Mouse (Mus musculus): ENCODE results near the gene Cwc15. TPM values are rescaled to one million over a fixed set of nuclear protein-coding genes. Genes with fewer than 3 reads are reported as not detected.
A peak's percentile ranks its signal among the peaks of the same experiment; 100 is the strongest.
"Not testable (repeated sequence)": the region's sequence is repeated elsewhere in the genome, so short reads cannot be mapped to it uniquely, and the experiment has no call there.

Gene Cwc15
- polyA plus RNA-seq (2012; rRNA removed) (16.6 and 39.1 TPM in 2 replicates), polyA plus RNA-seq (2014; fragmentation: Nextera tagmentation; extraction: Ambion mirVana) (63.2 and 68.8 TPM in 2 replicates)

GRCm38 (mm10) chr9:14500023-14500915 lies at the start of gene Cwc15, which contains the start of gene Kdm4d:
Gene Cwc15 (plus strand): TSS chr9:14500617.
Gene Kdm4d (minus strand): TSS chr9:14500482.
- Histone ChIP-seq H3K9me3 (ENCODE audit: control insufficient read depth, low read length) (no peaks in the 10 kb centered on the region), H3K27me3 (ENCODE audit: control insufficient read depth, insufficient read depth, low read length) (no peaks in the 10 kb centered on the region), H3K4me1 (replicated peaks; ENCODE audit: control insufficient read depth in 2 of 2, insufficient read depth in 2 of 2, low read length in 1 of 2) (peaks cover 2 to 12% of the 10 kb centered on the region in 2 experiments; a peak in 3 of 4 replicates), H3K4me2 (ENCODE audit: low read depth) (peak within 1 kb of the TSS; percentile 79), H3K27ac (no peak within 1 kb of the TSS), H3K36me3 (replicated peaks; ENCODE audit: control insufficient read depth, insufficient read depth, low read depth) (peaks cover 23% of the 10 kb centered on the region), H3K4me3 (ENCODE audit: insufficient read depth in 1 of 2, low read depth in 2 of 2, low read length in 2 of 2) (peak within 1 kb of the TSS; percentile 92 to 96), H3K9ac (replicated peaks) (peak within 1 kb of the TSS; percentile 86)
- ATAC-seq (ENCODE audit: insufficient read depth) = peak; percentile 97
- TF ChIP-seq CTCF (IDR thresholded peaks at IDR 0.05; ENCODE audit: low read depth) (no peak), EP300 (IDR thresholded peaks at IDR 0.05; ENCODE audit: low read depth) (no peak)
- 1% methylated on average over 59 of the region's 59 CpGs for WGBS (ENCODE audit: insufficient replicate concordance)
- peak; percentile 97 to 98 (median 98) for DNase-seq (ENCODE audit: low read depth in 3 of 3, low spot score in 3 of 3)

GRCm38 (mm10) chr9:14451120-14451519 lies 49.3 kb upstream of the Cwc15 start:
- ATAC-seq (ENCODE audit: insufficient read depth); H3K27ac ChIP-seq; H3K4me3 ChIP-seq (ENCODE audit: insufficient read depth in 1 of 2, low read depth in 2 of 2, low read length in 2 of 2); H3K9ac ChIP-seq (replicated peaks); H3K27me3 ChIP-seq (ENCODE audit: control insufficient read depth, insufficient read depth, low read length); H3K4me1 ChIP-seq (replicated peaks; ENCODE audit: control insufficient read depth in 2 of 2, insufficient read depth in 2 of 2, low read length in 1 of 2); DNase-seq (ENCODE audit: low read depth in 3 of 3, low spot score in 3 of 3); H3K4me2 ChIP-seq (ENCODE audit: low read depth); H3K36me3 ChIP-seq (replicated peaks; ENCODE audit: control insufficient read depth, insufficient read depth, low read depth); H3K9me3 ChIP-seq (ENCODE audit: control insufficient read depth, low read length): not testable (repeated sequence)
- TF ChIP-seq CTCF (IDR thresholded peaks at IDR 0.05; ENCODE audit: low read depth) = peak; percentile 54
- WGBS (ENCODE audit: insufficient replicate concordance) = 45% methylated on average over 7 of the region's 8 CpGs

- TF ChIP-seq EP300 (IDR thresholded peaks at IDR 0.05; ENCODE audit: low read depth) (no peak), CTCF (IDR thresholded peaks at IDR 0.05; ENCODE audit: low read depth) (no peak)
- H3K9ac ChIP-seq (replicated peaks) = no peak overlapping the region
- H3K4me3 ChIP-seq (ENCODE audit: insufficient read depth in 1 of 2, low read depth in 2 of 2, low read length in 2 of 2) = no peak overlapping the region
- H3K36me3 ChIP-seq (replicated peaks; ENCODE audit: control insufficient read depth, insufficient read depth, low read depth) = no peaks in the 10 kb centered on the region
- DNase-seq (ENCODE audit: low read depth in 3 of 3, low spot score in 3 of 3) (no peak), ATAC-seq (ENCODE audit: insufficient read depth) (no peak)
- H3K27ac ChIP-seq = no peak overlapping the region
- H3K27me3 ChIP-seq (ENCODE audit: control insufficient read depth, insufficient read depth, low read length) = no peaks in the 10 kb centered on the region
- 67% methylated on average over 3 of the region's 3 CpGs for WGBS (ENCODE audit: insufficient replicate concordance)
- no peaks in the 10 kb centered on the region for H3K4me1 ChIP-seq (replicated peaks; ENCODE audit: control insufficient read depth in 2 of 2, insufficient read depth in 2 of 2, low read length in 1 of 2)
- no peak overlapping the region for H3K4me2 ChIP-seq (ENCODE audit: low read depth)
- no peaks in the 10 kb centered on the region for H3K9me3 ChIP-seq (ENCODE audit: control insufficient read depth, low read length)
Observed at GRCm38 (mm10) chr9:14456320-14456719, 44.1 kb upstream of the Cwc15 start.

- not testable (repeated sequence) for H3K4me2 ChIP-seq (ENCODE audit: low read depth); ATAC-seq (ENCODE audit: insufficient read depth); H3K27ac ChIP-seq; DNase-seq (ENCODE audit: low read depth in 3 of 3, low spot score in 3 of 3); H3K9me3 ChIP-seq (ENCODE audit: control insufficient read depth, low read length); H3K4me3 ChIP-seq (ENCODE audit: insufficient read depth in 1 of 2, low read depth in 2 of 2, low read length in 2 of 2); H3K9ac ChIP-seq (replicated peaks); H3K4me1 ChIP-seq (replicated peaks; ENCODE audit: control insufficient read depth in 2 of 2, insufficient read depth in 2 of 2, low read length in 1 of 2); H3K27me3 ChIP-seq (ENCODE audit: control insufficient read depth, insufficient read depth, low read length); H3K36me3 ChIP-seq (replicated peaks; ENCODE audit: control insufficient read depth, insufficient read depth, low read depth)
- WGBS (ENCODE audit: insufficient replicate concordance) = 69% methylated on average over 1 of the region's 1 CpGs
Observed at GRCm38 (mm10) chr9:14462536-14462935, 37.9 kb upstream of the Cwc15 start.

- H3K27me3 ChIP-seq (ENCODE audit: control insufficient read depth, insufficient read depth, low read length); H3K27ac ChIP-seq; H3K36me3 ChIP-seq (replicated peaks; ENCODE audit: control insufficient read depth, insufficient read depth, low read depth); DNase-seq (ENCODE audit: low read depth in 3 of 3, low spot score in 3 of 3); ATAC-seq (ENCODE audit: insufficient read depth); H3K4me2 ChIP-seq (ENCODE audit: low read depth); H3K9me3 ChIP-seq (ENCODE audit: control insufficient read depth, low read length); H3K4me1 ChIP-seq (replicated peaks; ENCODE audit: control insufficient read depth in 2 of 2, insufficient read depth in 2 of 2, low read length in 1 of 2); H3K4me3 ChIP-seq (ENCODE audit: insufficient read depth in 1 of 2, low read depth in 2 of 2, low read length in 2 of 2); H3K9ac ChIP-seq (replicated peaks): not testable (repeated sequence)
- WGBS (ENCODE audit: insufficient replicate concordance) = 53% methylated on average over 12 of the region's 12 CpGs
- peak; percentile 41; the same call in 1 of the 2 replicates for TF ChIP-seq CTCF (IDR thresholded peaks at IDR 0.05; ENCODE audit: low read depth)
Observed at GRCm38 (mm10) chr9:14463668-14464067, 36.7 kb upstream of the Cwc15 start.

All from liver, embryonic 14.5 days (tissue).